Mouse (Mus musculus) heart, embryonic 15.5 days (tissue): Measurements from ENCODE around the gene Vcan. TPM values are rescaled to one million over a fixed set of nuclear protein-coding genes. Genes with fewer than 3 reads are reported as not detected.
A peak's percentile ranks its signal among the peaks of the same experiment; 100 is the strongest.

Experiments
- ATAC-seq: fragments of 200-750 bp; cut with Nextera tagmentation; replicated peaks from 2 replicates; pipeline ENCODE4 v1.8.0; 2017; ENCODE audit warnings: low read depth, moderate TSS enrichment; ENCODE audit not compliant: insufficient number of reproducible peaks, insufficient read depth, low FRiP score
- H3K27ac ChIP-seq: fragments of 300-500 bp; sonication (generic); 2 replicates; pipeline ENCODE4 v1.5.1; 2015; ENCODE audit warnings: mild to moderate bottlenecking, inconsistent platforms
- H3K27me3 ChIP-seq: fragments of 300-500 bp; sonication (generic); 2 replicates; pipeline ENCODE4 v1.6.1; 2015; ENCODE audit warnings: inconsistent platforms
- H3K36me3 ChIP-seq: fragments of 300-500 bp; sonication (generic); 2 replicates; pipeline ENCODE4 v1.6.1; 2015; ENCODE audit warnings: mild to moderate bottlenecking, inconsistent platforms
- H3K4me1 ChIP-seq: fragments of 300-500 bp; sonication (generic); replicated peaks from 2 replicates; pipeline ENCODE4 v1.6.1; 2015; ENCODE audit warnings: inconsistent platforms
- H3K4me2 ChIP-seq: fragments of 300-500 bp; sonication (generic); 2 replicates; pipeline ENCODE4 v1.6.1; 2015; ENCODE audit warnings: inconsistent platforms, mild to moderate bottlenecking, moderate library complexity
- H3K4me3 ChIP-seq: fragments of 300-500 bp; sonication (generic); 2 replicates; pipeline ENCODE4 v1.5.1; 2015; ENCODE audit warnings: mild to moderate bottlenecking, inconsistent platforms
- H3K9ac ChIP-seq: fragments of 300-500 bp; sonication (generic); 2 replicates; pipeline ENCODE4 v1.6.1; 2015; ENCODE audit warnings: mild to moderate bottlenecking, inconsistent platforms
- H3K9me3 ChIP-seq: fragments of 300-500 bp; sonication (generic); replicated peaks from 2 replicates; pipeline ENCODE4 v1.6.1; 2016; ENCODE audit warnings: inconsistent platforms
- WGBS: fragments of 180-500 bp; shearing (Covaris S2); methylation state at CpG from one replicate; pipeline ENCODE4 v1.1.7; 2015; ENCODE audit warnings: mixed read lengths; 5-methylcytosine and 5-hydroxymethylcytosine counted together
- polyA plus RNA-seq: library from polyadenylated mRNA; unstranded; fragments of >200 nt; fragmentation: Nextera tagmentation; extraction: Ambion mirVana; gene quantifications from 2 replicates; pipeline ENCODE4 v1.2.1, GENCODE M21; 2015

Vcan gene
- polyA plus RNA-seq, 1 experiment from 2014 or later: 49.4 TPM

DNA sequence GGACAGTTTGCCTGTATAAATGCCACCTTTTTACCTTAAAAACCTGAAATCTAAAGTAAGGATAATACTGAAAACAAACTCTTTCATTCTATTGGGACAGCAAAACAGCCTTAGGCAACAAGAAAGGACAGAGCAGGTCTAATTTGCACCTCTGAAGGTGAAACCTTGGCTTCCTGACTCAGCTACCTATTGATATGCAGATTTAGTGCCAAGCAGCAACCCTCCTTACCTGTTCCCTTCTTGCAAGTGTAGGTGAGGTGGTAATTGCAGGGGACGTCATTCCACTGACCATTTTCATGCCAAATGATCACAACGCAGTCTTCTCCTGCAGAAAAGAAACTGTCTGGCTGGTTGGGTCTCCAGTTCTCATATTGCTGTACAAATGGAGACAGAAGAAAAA, 80.6 kb downstream of the Vcan start:
- Histone ChIP-seq H3K27me3 (no peaks in the 10 kb centered on the region), H3K4me1 (peaks cover 3% of the 10 kb centered on the region; the same call in 1 of the 2 replicates), H3K4me2 (no peak overlapping the region), H3K9me3 (no peaks in the 10 kb centered on the region), H3K36me3 (peaks cover 20% of the 10 kb centered on the region; the same call in 1 of the 2 replicates), H3K4me3 (no peak overlapping the region), H3K9ac (no peak overlapping the region), H3K27ac (no peak overlapping the region)
- WGBS: 75% methylated on average over 2 of the region's 2 CpGs
- ATAC-seq: no peak

DNA sequence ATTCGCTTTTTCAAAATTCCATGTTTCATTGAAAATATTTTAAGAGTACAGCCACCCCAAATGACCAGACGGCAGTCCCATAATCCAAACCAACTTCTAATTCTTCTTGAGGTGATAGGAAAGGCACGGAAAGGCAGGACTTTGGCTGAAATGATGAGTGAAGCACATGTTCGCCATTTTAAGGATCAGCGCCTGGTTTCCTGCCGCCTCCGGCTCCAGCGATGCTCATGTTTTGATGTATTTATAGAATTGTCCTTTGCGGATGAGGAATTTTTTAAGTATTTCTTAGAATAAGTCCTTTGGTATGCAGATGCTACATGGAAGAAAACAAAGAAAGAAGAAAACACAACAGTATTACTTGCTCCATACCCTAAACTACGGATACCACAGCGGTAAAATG, 85.3 kb downstream of the Vcan start:
- Histone ChIP-seq H3K4me1 (peaks cover 3% of the 10 kb centered on the region; the same call in 1 of the 2 replicates), H3K4me2 (peak overlapping the region; percentile 23; the same call in 1 of the 2 replicates), H3K36me3 (peaks cover 18% of the 10 kb centered on the region; the same call in 1 of the 2 replicates), H3K27me3 (no peaks in the 10 kb centered on the region), H3K4me3 (peak overlapping the region; percentile 8; the same call in 1 of the 2 replicates), H3K9ac (no peak overlapping the region), H3K9me3 (no peaks in the 10 kb centered on the region), H3K27ac (no peak overlapping the region)
- 69% methylated on average over 11 of the region's 11 CpGs for WGBS
- ATAC-seq: no peak

DNA sequence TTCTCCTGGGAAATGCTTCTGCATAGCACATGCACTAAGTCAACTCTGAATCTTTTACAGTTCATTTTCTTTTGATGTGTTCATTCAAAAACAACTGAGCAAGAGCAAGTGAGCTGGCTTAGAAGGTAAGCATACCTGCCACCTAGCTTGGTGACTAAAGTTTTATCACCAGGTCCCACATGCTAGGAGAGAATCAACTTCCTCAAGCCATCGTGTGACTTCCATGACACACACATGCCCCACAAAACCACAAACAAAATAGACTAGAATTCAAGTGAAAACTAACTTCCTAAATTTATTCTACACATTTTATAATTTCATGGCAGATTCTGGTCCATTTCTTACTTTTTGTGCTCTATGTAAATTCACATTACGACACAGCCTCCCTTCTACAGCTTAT, 89.0 kb downstream of the Vcan start:
- peaks cover 3% of the 10 kb centered on the region; the same call in 1 of the 2 replicates for H3K4me1 ChIP-seq
- peaks cover 12% of the 10 kb centered on the region; the same call in 1 of the 2 replicates for H3K36me3 ChIP-seq
- H3K9ac ChIP-seq: no peak overlapping the region
- WGBS: 83% methylated on average over 2 of the region's 2 CpGs
- H3K4me3 ChIP-seq: no peak overlapping the region
- H3K27ac ChIP-seq: no peak overlapping the region
- H3K4me2 ChIP-seq: no peak overlapping the region
- no peaks in the 10 kb centered on the region for H3K9me3 ChIP-seq
- no peak for ATAC-seq
- H3K27me3 ChIP-seq: no peaks in the 10 kb centered on the region

DNA sequence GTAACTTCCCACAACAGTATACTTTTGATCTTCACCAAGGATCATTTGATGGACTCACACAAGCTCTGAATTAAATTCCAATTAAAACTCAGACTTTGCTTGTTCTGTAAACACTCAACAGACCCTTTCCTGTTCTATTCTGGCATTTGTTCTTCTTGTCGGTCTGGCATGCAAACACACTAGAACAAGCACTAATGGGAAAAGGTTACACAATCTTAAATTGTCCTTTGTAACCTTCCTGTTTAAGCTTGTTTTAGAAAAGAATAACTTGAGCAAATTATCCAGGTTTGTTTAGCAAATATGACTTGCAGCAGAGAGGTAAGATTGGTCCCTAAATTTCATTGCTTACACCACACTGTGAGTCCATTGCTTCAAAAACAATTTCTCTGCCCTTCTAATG, 89.5 kb downstream of the Vcan start:
- Histone ChIP-seq H3K4me3 (no peak overlapping the region), H3K9ac (no peak overlapping the region), H3K27me3 (no peaks in the 10 kb centered on the region), H3K36me3 (peaks cover 12% of the 10 kb centered on the region; the same call in 1 of the 2 replicates), H3K4me1 (peaks cover 3% of the 10 kb centered on the region; the same call in 1 of the 2 replicates), H3K4me2 (no peak overlapping the region), H3K27ac (no peak overlapping the region), H3K9me3 (no peaks in the 10 kb centered on the region)
- no peak for ATAC-seq
- WGBS: 44% methylated on average over 1 of the region's 1 CpGs

DNA sequence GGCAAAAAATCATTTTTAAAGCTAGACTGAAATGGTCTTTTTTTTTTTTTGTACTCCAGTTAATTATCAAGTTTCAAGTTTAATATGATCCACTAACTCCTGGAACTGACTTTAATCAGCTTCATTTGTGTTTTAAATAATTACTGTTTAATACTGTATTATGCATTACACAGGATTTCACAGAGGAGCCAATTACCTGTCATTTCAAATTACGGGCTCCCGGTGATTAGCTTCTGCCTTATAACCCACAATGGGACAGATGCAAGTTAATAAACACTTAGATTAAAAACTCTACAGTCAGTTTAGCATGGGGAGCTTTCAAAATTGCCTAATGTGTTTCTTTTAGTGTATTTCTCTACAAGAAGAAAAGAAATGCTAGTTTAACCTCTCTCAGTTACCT, 96.7 kb downstream of the Vcan start:
- H3K4me2 ChIP-seq: no peak overlapping the region
- H3K27me3 ChIP-seq: no peaks in the 10 kb centered on the region
- no peaks in the 10 kb centered on the region for H3K9me3 ChIP-seq
- H3K4me1 ChIP-seq: no peaks in the 10 kb centered on the region
- H3K27ac ChIP-seq: no peak overlapping the region
- no peak for ATAC-seq
- H3K9ac ChIP-seq: no peak overlapping the region
- no peaks in the 10 kb centered on the region for H3K36me3 ChIP-seq
- WGBS: 86% methylated on average over 2 of the region's 2 CpGs
- H3K4me3 ChIP-seq: no peak overlapping the region

DNA sequence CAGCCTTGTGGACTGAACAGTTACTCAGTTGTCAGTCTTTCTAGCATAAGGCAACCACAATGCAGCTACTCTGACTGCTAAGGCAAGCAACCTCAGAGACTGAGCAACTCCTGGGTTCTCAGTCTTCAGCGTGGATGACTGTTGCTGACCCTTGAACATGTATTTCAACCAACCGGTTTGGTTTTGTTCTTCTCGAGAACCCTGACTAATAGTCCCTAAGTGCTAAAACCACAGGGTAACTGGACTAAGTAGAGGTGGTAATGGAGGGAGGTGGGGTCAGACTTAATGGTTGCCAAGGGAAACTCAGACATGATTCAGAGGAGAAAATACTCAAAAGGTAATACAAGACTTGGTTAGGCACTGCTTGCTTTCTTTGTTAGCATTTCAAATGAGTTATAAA, 105.3 kb downstream of the Vcan start:
- H3K9me3 ChIP-seq: no peaks in the 10 kb centered on the region
- no peaks in the 10 kb centered on the region for H3K27me3 ChIP-seq
- H3K4me3 ChIP-seq: no peak overlapping the region
- no peak overlapping the region for H3K27ac ChIP-seq
- H3K4me2 ChIP-seq: no peak overlapping the region
- ATAC-seq: no peak
- no peaks in the 10 kb centered on the region for H3K36me3 ChIP-seq
- H3K4me1 ChIP-seq: no peaks in the 10 kb centered on the region
- 81% methylated on average over 3 of the region's 3 CpGs for WGBS
- H3K9ac ChIP-seq: no peak overlapping the region

DNA sequence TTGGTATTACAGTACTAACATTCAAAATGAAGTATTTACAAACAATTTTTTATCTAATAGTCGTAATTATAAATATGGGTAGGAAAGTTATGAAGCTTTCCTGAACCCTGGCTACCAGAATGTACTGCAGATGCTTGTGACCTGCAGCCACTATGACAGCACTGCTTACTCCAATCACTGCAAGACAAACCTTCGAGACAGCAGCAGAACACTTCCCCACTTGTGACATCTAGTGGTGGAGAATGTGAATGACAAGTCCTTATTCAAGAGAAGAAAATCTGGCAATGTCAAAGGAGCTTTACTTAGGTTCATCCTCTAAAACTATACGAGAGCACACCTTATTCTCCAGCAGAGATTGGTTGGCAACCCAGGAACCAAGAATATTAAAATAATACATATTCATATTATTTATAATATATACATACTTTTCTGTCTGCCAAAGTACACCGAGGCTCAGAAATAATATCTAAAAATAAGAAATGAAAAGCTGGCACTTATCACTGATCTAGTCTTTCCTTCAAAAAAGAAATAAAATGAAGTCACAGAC, 108.1 kb downstream of the Vcan start:
- Histone ChIP-seq H3K9me3 (no peaks in the 10 kb centered on the region), H3K4me3 (no peak overlapping the region), H3K27me3 (no peaks in the 10 kb centered on the region), H3K9ac (no peak overlapping the region), H3K36me3 (no peaks in the 10 kb centered on the region), H3K4me1 (no peaks in the 10 kb centered on the region), H3K4me2 (no peak overlapping the region), H3K27ac (no peak overlapping the region)
- ATAC-seq: no peak
- 29% methylated on average over 4 of the region's 4 CpGs for WGBS

DNA sequence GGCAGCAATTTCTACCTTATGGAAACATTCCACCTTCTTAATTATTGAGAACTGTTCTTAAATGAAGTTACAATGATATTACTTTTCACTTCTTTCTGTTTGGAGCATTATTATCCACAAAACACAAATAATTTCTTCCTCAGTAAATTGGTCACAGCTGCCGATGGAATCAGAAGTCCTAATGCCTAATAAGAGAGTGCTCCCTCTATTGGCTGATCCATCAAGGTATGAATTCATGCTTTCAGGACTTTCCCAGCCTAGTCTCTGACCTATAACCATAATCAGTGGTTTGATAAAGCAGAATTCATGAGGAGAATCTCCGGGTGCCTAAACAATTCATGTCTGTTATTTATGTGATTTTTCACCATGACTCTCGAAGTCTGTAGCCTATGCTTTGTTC, 123.2 kb downstream of the Vcan start:
- no peak for ATAC-seq
- WGBS: 79% methylated on average over 3 of the region's 3 CpGs
- H3K4me3 ChIP-seq: no peak overlapping the region
- H3K9me3 ChIP-seq: no peaks in the 10 kb centered on the region
- H3K4me1 ChIP-seq: no peaks in the 10 kb centered on the region
- H3K9ac ChIP-seq: no peak overlapping the region
- no peaks in the 10 kb centered on the region for H3K36me3 ChIP-seq
- no peak overlapping the region for H3K4me2 ChIP-seq
- H3K27me3 ChIP-seq: no peaks in the 10 kb centered on the region
- H3K27ac ChIP-seq: no peak overlapping the region

DNA sequence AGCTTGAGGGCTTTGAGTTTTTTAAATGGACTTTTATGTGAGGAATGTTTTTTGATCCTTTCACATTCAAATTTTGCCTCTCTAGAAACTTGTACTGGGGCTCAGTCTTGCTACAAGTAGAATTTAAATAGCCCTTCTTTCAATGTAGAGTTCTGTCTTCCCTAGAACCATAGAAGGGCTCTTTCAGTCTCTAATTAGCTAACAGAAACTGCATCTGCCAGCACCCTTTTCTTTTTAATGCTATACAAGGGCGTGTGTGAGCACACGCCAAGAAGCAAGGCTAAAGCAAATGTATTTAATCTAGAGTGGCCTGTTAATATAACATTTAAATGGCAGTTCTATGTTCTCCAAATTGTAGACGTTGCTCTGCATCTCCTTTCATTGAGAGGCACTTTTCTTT, 134.9 kb downstream of the Vcan start:
- WGBS: 70% methylated on average over 3 of the region's 3 CpGs
- H3K4me2 ChIP-seq: no peak overlapping the region
- no peaks in the 10 kb centered on the region for H3K36me3 ChIP-seq
- ATAC-seq: no peak
- H3K9ac ChIP-seq: no peak overlapping the region
- no peaks in the 10 kb centered on the region for H3K27me3 ChIP-seq
- no peaks in the 10 kb centered on the region for H3K9me3 ChIP-seq
- H3K4me1 ChIP-seq: 0 out of 2 replicates have a peak, but pooled peaks cover 2% of the 10 kb centered on the region
- H3K27ac ChIP-seq: no peak overlapping the region
- no peak overlapping the region for H3K4me3 ChIP-seq

Other genes with a start within 250 kb of the Vcan start
- gene Hapln1, start 202.7 kb downstream of the Vcan start, polyA plus RNA-seq: 4.4 and 4.7 TPM in 2 replicates